Mouse (Mus musculus): ENCODE data around the gene Mgst2. TPM values are rescaled to one million over a fixed set of nuclear protein-coding genes. Genes with fewer than 3 reads are reported as not detected.
A peak's percentile ranks its signal among the peaks of the same experiment; 100 is the strongest.

Mgst2 gene
- total RNA-seq, 2 experiments from 2014 or later = 2.0 to 2.2 TPM

- DNase-seq (ENCODE audit: low spot score in 2 of 2) = no peak
These were observed 5.7 kb upstream of the Mgst2 start for GRCm38 (mm10) chr3:51654303-51655055.

DNA sequence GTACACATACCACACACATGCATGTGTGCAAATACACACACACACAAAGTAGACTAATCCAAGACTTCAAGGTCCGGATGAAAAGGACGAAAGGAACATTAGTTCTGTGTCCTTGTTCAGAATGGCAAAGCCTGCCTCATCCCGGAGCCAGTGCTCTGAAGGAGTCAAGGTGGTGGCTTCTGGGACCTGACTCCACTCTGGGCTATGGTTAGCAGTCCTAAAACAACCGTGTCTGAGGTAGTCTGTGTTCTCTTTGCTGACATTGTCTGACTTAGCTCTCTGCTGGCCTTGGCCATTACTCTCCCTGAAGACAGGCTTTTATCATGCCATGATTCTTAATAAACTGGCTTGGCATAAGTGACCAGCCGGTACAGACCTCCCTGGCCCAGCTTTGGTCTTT lies 745 bp upstream of the Mgst2 start:
- DNase-seq (ENCODE audit: low spot score in 2 of 2) = no peak

DNA sequence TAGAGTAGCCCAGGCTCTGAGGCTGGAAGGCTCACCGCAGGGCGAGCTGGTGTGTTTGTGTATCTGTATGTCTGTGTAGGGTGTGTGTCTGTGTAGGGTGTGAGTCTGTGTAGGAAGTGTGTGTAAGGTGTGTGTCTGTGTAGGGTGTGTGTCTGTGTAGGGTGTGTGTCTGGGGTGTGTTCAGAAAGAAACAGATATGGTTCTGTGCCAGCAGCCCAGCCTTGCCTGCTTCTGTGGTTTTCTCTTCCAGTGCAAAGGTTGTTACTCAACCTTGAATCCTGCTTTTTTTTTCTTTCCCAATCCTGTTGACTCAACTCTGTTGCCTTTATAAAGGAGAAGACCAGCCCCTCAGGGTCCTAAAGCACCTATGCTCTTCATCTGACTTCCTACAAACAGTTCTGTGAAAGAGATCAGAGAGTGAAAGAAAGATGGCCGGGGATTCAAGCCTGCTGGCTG lies 689 bp downstream of the Mgst2 start:
- no peak for DNase-seq (ENCODE audit: low spot score in 2 of 2)

DNA sequence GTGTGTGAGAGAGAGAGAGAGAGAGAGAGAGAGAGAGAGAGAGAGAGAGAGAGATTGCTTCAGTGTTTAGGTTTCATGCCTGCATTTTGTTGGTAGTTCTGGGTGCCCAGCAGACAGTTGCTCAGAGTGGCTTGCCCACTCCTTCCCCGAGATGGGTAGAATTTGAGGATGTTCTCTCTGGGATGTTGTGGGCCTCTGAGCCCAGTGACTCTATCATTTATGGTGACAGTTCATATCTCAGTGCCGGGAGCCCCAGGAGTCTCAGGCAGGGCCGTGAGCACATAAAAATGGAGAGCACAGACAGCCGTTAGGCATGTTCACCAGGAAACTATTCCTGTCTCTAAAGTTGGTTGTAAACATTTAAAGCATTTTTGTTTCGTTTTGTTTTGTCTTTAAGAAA lies 1.2 kb downstream of the Mgst2 start:
- no peak for DNase-seq (ENCODE audit: low spot score in 2 of 2)

DNA sequence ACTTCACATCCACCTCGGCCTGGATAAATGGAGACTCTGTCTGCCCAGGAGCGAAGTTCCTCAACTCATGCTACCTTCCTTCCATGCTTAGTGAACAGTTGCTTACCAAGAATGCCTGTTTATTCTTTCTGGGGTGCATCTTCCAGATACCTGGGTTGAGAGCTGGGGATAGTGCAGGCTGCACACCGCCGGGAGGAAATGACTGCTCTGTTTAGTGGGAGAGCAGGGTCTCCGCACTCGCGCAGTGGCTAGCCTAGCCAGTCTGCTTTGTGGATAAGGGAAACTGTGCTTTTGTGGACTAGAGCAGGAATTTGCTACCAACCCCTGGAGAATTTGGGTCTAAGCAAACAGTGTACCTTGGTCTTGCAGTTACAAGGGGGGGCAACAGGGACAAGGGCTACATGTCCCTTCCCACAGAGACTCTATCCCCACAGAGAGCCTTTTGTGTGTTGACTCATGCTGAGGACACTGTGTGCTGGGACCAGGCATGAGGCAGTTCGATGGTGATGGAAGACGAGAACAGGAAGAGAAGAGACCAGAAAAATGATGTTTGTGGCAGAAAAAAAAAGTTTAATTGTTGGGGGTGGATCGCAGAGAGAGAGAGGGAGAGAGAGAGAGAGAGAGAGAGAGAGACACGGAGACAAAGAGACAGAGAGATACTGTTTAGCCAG lies 1.9 kb downstream of the Mgst2 start:
- DNase-seq (ENCODE audit: low spot score in 2 of 2) = no peak

GRCm38 (mm10) chr3:51662557-51662956 lies 2.4 kb downstream of the Mgst2 start:
- no peak for DNase-seq (ENCODE audit: low spot score in 2 of 2)

- DNase-seq (ENCODE audit: low spot score in 2 of 2) = no peak
These were observed 8.4 kb downstream of the Mgst2 start for GRCm38 (mm10) chr3:51668607-51669006.

DNA sequence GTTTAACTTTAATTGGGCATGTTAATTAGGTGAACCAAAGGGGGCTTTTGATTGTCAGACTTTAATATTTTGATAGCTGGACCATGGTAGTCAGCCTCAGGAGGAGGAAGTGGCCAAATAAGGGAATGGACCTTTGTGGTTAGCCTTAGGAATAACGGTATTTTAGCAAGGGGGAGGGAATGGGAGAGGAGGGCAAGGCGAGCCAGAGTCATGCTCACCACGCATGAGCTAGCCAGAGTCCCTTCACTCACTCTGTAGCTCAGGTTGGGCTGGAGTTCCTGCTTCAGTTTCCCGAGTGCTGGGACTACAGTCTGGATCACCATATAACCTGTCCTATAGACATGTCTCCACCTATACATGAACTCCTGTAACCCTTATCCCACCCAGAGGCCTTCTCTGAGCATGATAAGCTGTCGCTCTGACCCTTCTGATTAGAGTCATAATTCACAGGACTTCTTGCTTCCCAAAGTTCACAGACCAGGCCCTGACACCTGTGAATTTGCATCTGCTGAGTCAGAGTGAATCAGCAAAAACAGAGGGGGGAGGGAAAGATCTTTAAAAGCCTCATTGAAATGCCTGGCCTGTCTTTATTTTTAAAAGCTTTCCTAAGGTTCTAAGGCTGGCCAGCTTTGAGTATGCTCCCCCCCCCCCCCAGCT lies 10.4 kb downstream of the Mgst2 start:
- DNase-seq (ENCODE audit: low spot score in 2 of 2) = no peak

GRCm38 (mm10) chr3:51671071-51671469 lies 10.9 kb downstream of the Mgst2 start:
- DNase-seq (ENCODE audit: low spot score in 2 of 2) = no peak

- no peak for DNase-seq (ENCODE audit: low spot score in 2 of 2)
These were observed 12.5 kb downstream of the Mgst2 start for GRCm38 (mm10) chr3:51672631-51673030.

- DNase-seq (ENCODE audit: low spot score in 2 of 2) = peak; percentile 38 to 54
These were observed 13.4 kb downstream of the Mgst2 start for GRCm38 (mm10) chr3:51673408-51674086.

- DNase-seq (ENCODE audit: low spot score in 2 of 2) = no peak
These were observed 14.8 kb downstream of the Mgst2 start for GRCm38 (mm10) chr3:51674963-51675362.

GRCm38 (mm10) chr3:51685539-51685938 lies 25.4 kb downstream of the Mgst2 start:
- DNase-seq (ENCODE audit: low spot score in 2 of 2) = no peak

DNA sequence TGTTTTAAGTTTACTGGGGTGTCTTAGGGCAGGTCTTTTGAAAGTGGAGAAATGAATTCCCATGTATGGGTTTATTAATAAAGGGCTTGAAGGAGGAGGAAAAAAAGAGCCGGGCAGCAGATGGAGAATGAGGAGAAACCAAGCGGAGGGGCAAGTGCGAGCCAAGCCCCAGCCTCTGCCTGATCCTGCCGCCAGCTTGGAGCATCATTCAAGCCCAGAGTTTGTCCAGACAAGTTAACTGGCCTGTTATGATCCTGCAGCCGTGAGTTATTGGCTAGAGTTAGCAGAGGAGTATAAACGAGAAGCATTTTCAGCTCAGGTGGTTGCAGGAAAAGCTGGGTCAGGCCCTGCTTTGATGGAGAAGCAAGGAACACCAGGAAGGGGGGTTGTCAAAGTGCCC lies 26.2 kb downstream of the Mgst2 start:
- DNase-seq (ENCODE audit: low spot score in 2 of 2) = no peak

DNA sequence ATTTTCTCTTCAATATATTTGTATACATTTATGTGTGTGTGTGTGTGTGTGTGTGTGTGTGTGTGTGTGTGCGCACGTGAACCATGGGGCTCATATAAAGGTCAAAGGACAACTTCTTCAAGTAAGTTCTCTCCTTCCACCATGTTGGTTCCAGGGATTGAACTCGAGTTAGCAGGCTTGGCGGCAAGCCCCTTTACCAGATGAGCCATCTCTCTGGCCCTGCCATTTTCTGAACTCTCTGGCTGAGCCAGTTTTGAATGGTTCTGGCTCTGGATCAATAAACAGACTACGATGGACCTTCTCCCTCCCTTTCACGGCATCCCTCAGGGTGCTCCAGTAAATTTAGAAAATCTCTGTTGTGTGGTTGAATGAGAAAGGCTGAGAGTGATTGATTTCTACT lies 26.6 kb downstream of the Mgst2 start:
- DNase-seq (ENCODE audit: low spot score in 2 of 2) = no peak

GRCm38 (mm10) chr3:51688725-51689124 lies 28.6 kb downstream of the Mgst2 start:
- DNase-seq (ENCODE audit: low spot score in 2 of 2) = no peak

DNA sequence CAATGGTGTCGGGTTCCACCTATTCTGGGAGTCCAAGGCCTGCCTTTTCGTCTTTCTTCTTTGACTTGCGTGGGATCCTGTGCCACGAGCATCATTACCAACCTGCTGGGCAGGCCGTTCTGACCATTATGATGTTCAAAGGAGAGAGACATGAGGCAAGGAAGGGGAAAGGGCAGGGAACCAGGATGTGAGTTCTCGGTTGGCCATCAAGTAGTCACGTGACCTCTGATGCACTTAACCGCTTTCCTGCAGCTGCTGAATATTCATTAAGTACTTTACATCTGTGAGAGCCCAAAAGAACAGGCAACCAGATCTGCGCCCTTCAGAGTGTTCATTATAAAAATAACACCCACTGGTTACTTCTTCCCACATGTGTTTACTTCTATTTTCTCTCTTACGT lies 33.0 kb downstream of the Mgst2 start:
- DNase-seq (ENCODE audit: low spot score in 2 of 2) = no peak

- no peak for DNase-seq (ENCODE audit: low spot score in 2 of 2)
These were observed 34.4 kb downstream of the Mgst2 start for GRCm38 (mm10) chr3:51694576-51694975.

DNA sequence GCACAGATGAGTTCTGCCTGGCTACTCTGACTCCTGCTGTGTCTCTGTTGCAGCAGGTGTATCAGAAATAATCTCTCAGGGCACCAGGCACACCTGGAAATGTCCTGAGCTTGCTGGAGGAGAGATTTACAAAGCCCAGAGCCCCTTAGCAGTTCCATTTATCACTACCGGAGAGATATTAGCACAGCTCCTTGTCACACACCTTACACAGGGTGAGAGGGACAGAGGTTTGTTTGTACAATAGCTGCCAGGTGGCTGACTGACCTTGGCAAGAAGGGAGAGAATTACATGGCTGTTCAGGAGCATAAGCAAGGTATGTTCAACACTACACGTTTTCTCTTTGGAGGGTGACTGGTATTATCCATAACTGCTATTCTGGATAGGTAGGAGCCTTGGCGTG lies 35.6 kb downstream of the Mgst2 start:
- DNase-seq (ENCODE audit: low spot score in 2 of 2) = no peak

- DNase-seq (ENCODE audit: low spot score in 2 of 2) = no peak
These were observed 37.8 kb downstream of the Mgst2 start for GRCm38 (mm10) chr3:51697931-51698330.

- DNase-seq (ENCODE audit: low spot score in 2 of 2) = no peak
These were observed 40.0 kb downstream of the Mgst2 start for GRCm38 (mm10) chr3:51700123-51700522.
